Mouse (Mus musculus) hindbrain, embryonic 12.5 days (tissue): Measurements from ENCODE around the gene 2410015M20Rik. TPM values are rescaled to one million over a fixed set of nuclear protein-coding genes. Genes with fewer than 3 reads are reported as not detected.

Experiments used
- ATAC-seq: fragments of 200-750 bp; cut with Nextera tagmentation; 2 replicates; pipeline ENCODE4 v1.8.0; 2017; ENCODE audit warnings: moderate TSS enrichment; ENCODE audit not compliant: low FRiP score
- H3K27ac ChIP-seq: fragments of 300-500 bp; sonication (generic); 2 replicates; pipeline ENCODE4 v1.5.1; 2016; ENCODE audit warnings: mild to moderate bottlenecking
- H3K27me3 ChIP-seq: fragments of 300-500 bp; sonication (generic); 2 replicates; pipeline ENCODE4 v1.6.1; 2016; ENCODE audit warnings: mild to moderate bottlenecking
- H3K36me3 ChIP-seq: fragments of 300-500 bp; sonication (generic); 2 replicates; pipeline ENCODE4 v1.6.1; 2016; ENCODE audit warnings: mild to moderate bottlenecking
- H3K4me1 ChIP-seq: fragments of 300-500 bp; sonication (generic); 2 replicates; pipeline ENCODE4 v1.6.1; 2016
- H3K4me2 ChIP-seq: fragments of 300-500 bp; sonication (generic); replicated peaks from 2 replicates; pipeline ENCODE4 v1.6.1; 2016; ENCODE audit warnings: mild to moderate bottlenecking
- H3K4me3 ChIP-seq: fragments of 300-500 bp; sonication (generic); 2 replicates; pipeline ENCODE4 v1.5.1; 2016; ENCODE audit warnings: mild to moderate bottlenecking
- H3K9ac ChIP-seq: fragments of 300-500 bp; sonication (generic); 2 replicates; pipeline ENCODE4 v1.6.1; 2016; ENCODE audit warnings: mild to moderate bottlenecking, moderate library complexity
- H3K9me3 ChIP-seq: fragments of 300-500 bp; sonication (generic); replicated peaks from 2 replicates; pipeline ENCODE4 v1.6.1; 2016; ENCODE audit warnings: mild to moderate bottlenecking
- WGBS: fragments of 180-500 bp; shearing (Covaris S2); methylation state at CpG from one replicate; pipeline ENCODE4 v1.1.7; 2016; 5-methylcytosine and 5-hydroxymethylcytosine counted together
- polyA plus RNA-seq: library from polyadenylated mRNA; unstranded; fragments of >200 nt; fragmentation: Nextera tagmentation; extraction: Ambion mirVana; gene quantifications from 2 replicates; pipeline ENCODE4 v1.2.1, GENCODE M21; 2016

The 2410015M20Rik gene
- polyA plus RNA-seq, 1 experiment from 2014 or later, result 193 TPM

- ATAC-seq, result no peak
- no peaks in the 10 kb centered on the region for H3K9me3 ChIP-seq
- peaks cover 39% of the 10 kb centered on the region for H3K36me3 ChIP-seq
- no peaks in the 10 kb centered on the region for H3K4me1 ChIP-seq
- H3K4me2 ChIP-seq, result no peak overlapping the region
- H3K4me3 ChIP-seq, result no peak overlapping the region
- no peak overlapping the region for H3K27ac ChIP-seq
- WGBS, result 81% methylated on average over 3 of the region's 3 CpGs
- H3K27me3 ChIP-seq, result no peaks in the 10 kb centered on the region
- H3K9ac ChIP-seq, result no peak overlapping the region
Measured at GRCm38 (mm10) chr17:56559386-56559785, 50.2 kb downstream of the 2410015M20Rik start.

GRCm38 (mm10) chr17:56558448-56558847 is 51.1 kb downstream of the 2410015M20Rik start:
- Histone ChIP-seq H3K27me3 (no peaks in the 10 kb centered on the region), H3K36me3 (peaks cover 29% of the 10 kb centered on the region), H3K9me3 (no peaks in the 10 kb centered on the region), H3K4me2 (no peak overlapping the region), H3K4me3 (no peak overlapping the region), H3K9ac (no peak overlapping the region), H3K4me1 (no peaks in the 10 kb centered on the region), H3K27ac (no peak overlapping the region)
- ATAC-seq, result peak; percentile 67
- 41% methylated on average over 3 of the region's 3 CpGs for WGBS

Other genes with a start within 250 kb of the 2410015M20Rik start
- 316 and 326 TPM in 2 replicates for gene Ptprs, start 133.3 kb downstream of the 2410015M20Rik start, polyA plus RNA-seq
- gene Znrf4, start 97.3 kb downstream of the 2410015M20Rik start, polyA plus RNA-seq, result not detected in 2 replicates
- 1.8 and 2.0 TPM in 2 replicates for gene Gm20219, start 55.4 kb downstream of the 2410015M20Rik start, polyA plus RNA-seq
- 93.5 and 105 TPM in 2 replicates for gene Safb2, start 25.2 kb downstream of the 2410015M20Rik start, polyA plus RNA-seq
- gene Safb, start 24.9 kb downstream of the 2410015M20Rik start, polyA plus RNA-seq, result 161 and 162 TPM in 2 replicates
- 1,045 and 1,230 TPM in 2 replicates for gene Rpl36, start 3.6 kb upstream of the 2410015M20Rik start, polyA plus RNA-seq
- gene Lonp1, start 17.1 kb upstream of the 2410015M20Rik start, polyA plus RNA-seq, result 50.6 and 55.5 TPM in 2 replicates
- 0.74 and 0.98 TPM in 2 replicates for gene Catsperd, start 18.4 kb upstream of the 2410015M20Rik start, polyA plus RNA-seq
- 98.2 and 105 TPM in 2 replicates for gene Ranbp3, start 63.5 kb upstream of the 2410015M20Rik start, polyA plus RNA-seq
- 323 and 382 TPM in 2 replicates for gene Ndufa11, start 108.0 kb upstream of the 2410015M20Rik start, polyA plus RNA-seq
- gene Vmac, start 108.3 kb upstream of the 2410015M20Rik start, polyA plus RNA-seq, result 15.3 and 18.1 TPM in 2 replicates
- 3.9 and 5.1 TPM in 2 replicates for gene Nrtn, start 147.8 kb upstream of the 2410015M20Rik start, polyA plus RNA-seq
- gene Dus3l, start 155.0 kb upstream of the 2410015M20Rik start, polyA plus RNA-seq, result 46.8 and 47.6 TPM in 2 replicates
- 1.3 and 1.7 TPM in 2 replicates for gene Prr22, start 160.5 kb upstream of the 2410015M20Rik start, polyA plus RNA-seq
- gene Rfx2, start 221.2 kb upstream of the 2410015M20Rik start, polyA plus RNA-seq, result 8.7 and 10.2 TPM in 2 replicates